8 mouse cellular contexts compared by ENCODE assay signal in the genomic region with DNA sequence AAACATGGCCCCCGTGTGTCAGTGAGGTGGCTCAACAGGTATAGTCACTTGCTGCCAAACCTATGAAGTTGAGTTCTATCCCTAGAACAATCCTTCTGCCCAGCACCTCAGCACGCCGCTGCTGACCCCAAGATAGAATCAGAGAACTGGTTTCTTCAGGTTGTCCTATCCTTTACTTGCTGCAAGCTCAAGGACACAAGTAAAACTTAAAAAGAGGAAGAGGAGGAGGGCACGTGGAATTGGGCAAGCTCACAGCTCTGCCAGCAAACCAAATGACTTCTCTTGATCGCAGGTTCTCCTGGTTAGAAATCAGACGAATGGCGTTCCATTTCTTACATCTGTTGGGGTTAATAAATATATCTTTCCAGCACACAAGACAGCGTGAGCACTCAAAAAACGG. TPM values are rescaled to one million over a fixed set of nuclear protein-coding genes. Genes with fewer than 3 reads are reported as not detected.
A peak's percentile ranks its signal among the peaks of the same experiment; 100 is the strongest.
DNase-seq lines count a peak whose midpoint lies in the region; ATAC-seq and TF ChIP-seq lines count a peak whose summit lies in the region.

No protein-coding gene starts in this region.

- ATAC-seq in kidney, embryonic 15.5 days (replicated peaks; ENCODE audit: low FRiP score) = no peak
- no peak for ATAC-seq in forebrain, embryonic 13.5 days
- ATAC-seq in liver, embryonic 16.5 days (ENCODE audit: low read depth) = no peak

- TF ChIP-seq CTCF in MEL (IDR thresholded peaks at IDR 0.05 in 2 of 3, conservative IDR thresholded peaks at IDR 0.05 in 1 of 3; ENCODE audit: control insufficient read depth in 1 of 3, insufficient read depth in 1 of 3, low read depth in 2 of 3, low read length in 3 of 3, poor library complexity in 1 of 3, severe bottlenecking in 1 of 3) = no peak

- no peak for TF ChIP-seq EP300 in MEL (IDR thresholded peaks at IDR 0.05; ENCODE audit: low read depth in 1 of 2, low read length in 2 of 2)

- no peaks in the 10 kb centered on the region for H3K27me3 ChIP-seq in kidney, embryonic 15.5 days
- H3K27me3 ChIP-seq in MEL (ENCODE audit: control insufficient read depth in 1 of 2, insufficient read depth in 2 of 2, low read length in 2 of 2) = no peaks in the 10 kb centered on the region
- no peaks in the 10 kb centered on the region for H3K27me3 ChIP-seq in forebrain, embryonic 13.5 days
- H3K27me3 ChIP-seq in liver, embryonic 16.5 days (ENCODE audit: control insufficient read depth, insufficient read depth, low read depth, low read length) = no peaks in the 10 kb centered on the region

- H3K36me3 ChIP-seq in kidney, embryonic 15.5 days = no peaks in the 10 kb centered on the region
- peaks cover 0 to 21% of the 10 kb centered on the region in 2 experiments; a peak in 2 of 4 replicates for H3K36me3 ChIP-seq in MEL (ENCODE audit: control insufficient read depth in 1 of 2, insufficient read depth in 2 of 2, low read length in 2 of 2)
- no peaks in the 10 kb centered on the region for H3K36me3 ChIP-seq in forebrain, embryonic 13.5 days (ENCODE audit: poor library complexity, severe bottlenecking)
- H3K36me3 ChIP-seq in liver, embryonic 16.5 days (ENCODE audit: control insufficient read depth, insufficient read depth) = no peaks in the 10 kb centered on the region

- peaks cover 42% of the 10 kb centered on the region for H3K4me1 ChIP-seq in kidney, embryonic 15.5 days
- peaks cover 8 to 25% of the 10 kb centered on the region in 2 experiments for H3K4me1 ChIP-seq in MEL (ENCODE audit: control insufficient read depth in 1 of 2, insufficient read depth in 2 of 2, low read length in 2 of 2)
- H3K4me1 ChIP-seq in forebrain, embryonic 13.5 days = peaks cover 12% of the 10 kb centered on the region
- peaks cover 39% of the 10 kb centered on the region for H3K4me1 ChIP-seq in liver, embryonic 16.5 days (ENCODE audit: control insufficient read depth, low read depth, low read length)

- no peak for TF ChIP-seq POLR2A in MEL (IDR thresholded peaks at IDR 0.05; ENCODE audit: control insufficient read depth in 1 of 2, insufficient read depth in 1 of 2, low read depth in 1 of 2, low read length in 2 of 2, poor library complexity in 1 of 2)

- peak overlapping the region; percentile 93 for H3K27ac ChIP-seq in kidney, embryonic 15.5 days
- peak overlapping the region; percentile 30; the same call in 1 of the 2 replicates for H3K27ac ChIP-seq in MEL (ENCODE audit: control insufficient read depth, low read depth, low read length)
- no peak overlapping the region for H3K27ac ChIP-seq in forebrain, embryonic 13.5 days
- no peak overlapping the region; the same call in 1 of the 2 replicates for H3K27ac ChIP-seq in liver, embryonic 16.5 days (ENCODE audit: low read length)

- H3K4me3 ChIP-seq in kidney, embryonic 15.5 days (replicated peaks) = peak overlapping the region; percentile 59
- H3K4me3 ChIP-seq in MEL (ENCODE audit: control insufficient read depth in 1 of 2, insufficient read depth in 1 of 2, low read depth in 2 of 2, low read length in 2 of 2) = peak overlapping the region; percentile 58 to 91; a peak in 3 of 4 replicates
- H3K4me3 ChIP-seq in forebrain, embryonic 13.5 days = no peak overlapping the region
- H3K4me3 ChIP-seq in liver, embryonic 16.5 days (ENCODE audit: low read depth, low read length) = peak overlapping the region; percentile 84

- H3K9ac ChIP-seq in kidney, embryonic 15.5 days = no peak overlapping the region
- peak overlapping the region; percentile 97 for H3K9ac ChIP-seq in MEL (ENCODE audit: control insufficient read depth, low read depth, low read length, poor library complexity, severe bottlenecking)
- H3K9ac ChIP-seq in forebrain, embryonic 13.5 days = no peak overlapping the region
- H3K9ac ChIP-seq in liver, embryonic 16.5 days (ENCODE audit: low read depth, low read length) = peak overlapping the region; percentile 87; the same call in 1 of the 2 replicates

- no peaks in the 10 kb centered on the region for H3K9me3 ChIP-seq in kidney, embryonic 15.5 days (replicated peaks)
- H3K9me3 ChIP-seq in MEL (replicated peaks; ENCODE audit: insufficient read depth, low read length) = no peaks in the 10 kb centered on the region
- no peaks in the 10 kb centered on the region for H3K9me3 ChIP-seq in forebrain, embryonic 13.5 days (replicated peaks)
- no peaks in the 10 kb centered on the region for H3K9me3 ChIP-seq in liver, embryonic 16.5 days (replicated peaks; ENCODE audit: control insufficient read depth, low read length)

- H3K4me2 ChIP-seq in kidney, embryonic 15.5 days = peak overlapping the region; percentile 73
- H3K4me2 ChIP-seq in forebrain, embryonic 13.5 days = peak overlapping the region; percentile 95
- H3K4me2 ChIP-seq in liver, embryonic 16.5 days (ENCODE audit: low read depth, low read length) = peak overlapping the region; percentile 96

- DNase-seq in kidney, adult 18-20 months = no peak
- DNase-seq in MEL (ENCODE audit: low read depth, low spot score) = peak; percentile 60
- DNase-seq in urinary bladder, postnatal 25 days (ENCODE audit: low spot score) = no peak
- DNase-seq in gastrocnemius, postnatal 10 days = no peak
- DNase-seq in gastrocnemius, postnatal 4 days (ENCODE audit: low spot score in 2 of 2) = no peak

- H3K79me2 ChIP-seq in MEL (ENCODE audit: control insufficient read depth, insufficient read depth, low read length, poor library complexity) = peaks cover 27% of the 10 kb centered on the region

- 81% methylated on average over 9 of the region's 9 CpGs for WGBS in kidney, embryonic 15.5 days
- 91% methylated on average over 9 of the region's 9 CpGs for WGBS in forebrain, embryonic 13.5 days
- WGBS in liver, embryonic 16.5 days (ENCODE audit: insufficient replicate concordance) = 61% methylated on average over 9 of the region's 9 CpGs

- no peak for TF ChIP-seq RAD21 in MEL (IDR thresholded peaks at IDR 0.05; ENCODE audit: low read depth, low read length)

TF ChIP-seq in MEL, 35 proteins besides CTCF, POLR2A, EP300 and RAD21:
- TF ChIP-seq SIN3A (IDR thresholded peaks at IDR 0.05; ENCODE audit: low read length) = no peak
- TF ChIP-seq POLR2AphosphoS5 (IDR thresholded peaks at IDR 0.05; ENCODE audit: borderline replicate concordance, low read depth, low read length) = no peak
- peak; percentile 61; the same call in 1 of the 2 replicates for TF ChIP-seq MYC (IDR thresholded peaks at IDR 0.05; ENCODE audit: low read depth, low read length)
- peak; percentile 69 for TF ChIP-seq MAX (IDR thresholded peaks at IDR 0.05; ENCODE audit: low read length)

RNA-seq across cellular contexts. Expression of a gene that starts 0.7 kb away (rescaled TPM):
- 17.1 and 18.4 TPM in 2 replicates for polyA plus RNA-seq in kidney, embryonic 15.5 days (2015; fragmentation: Nextera tagmentation; extraction: Ambion mirVana)
- total RNA-seq in MEL (2012; rRNA removed) = 43.1 and 58.6 TPM in 2 replicates
- 1,000 to 10,000 TPM in 1 of 2 experiments, 10 to 100 TPM in 1; 83.0 to 1,097 TPM for polyA plus RNA-seq in MEL (2012; ENCODE audit: insufficient read depth in 1 of 2, insufficient read length in 2 of 2, low read depth in 1 of 2, low replicate concordance in 2 of 2, missing spikeins in 1 of 2)
- polyA plus RNA-seq in forebrain, embryonic 13.5 days (2015; fragmentation: Nextera tagmentation; extraction: Ambion mirVana) = 5.2 and 6.4 TPM in 2 replicates
- polyA plus RNA-seq in liver, embryonic 16.5 days (2015; fragmentation: Nextera tagmentation; extraction: Ambion mirVana) = 18.5 and 19.5 TPM in 2 replicates
- 1 to 10 TPM; 4.7 to 4.8 TPM for total RNA-seq in gastrocnemius, postnatal 10 days (2021)
- 10 to 100 TPM in 1 of 2 experiments, 1 to 10 TPM in 1; 9.1 to 10.1 TPM for total RNA-seq in gastrocnemius, postnatal 4 days (2021)

Comparison
In these comparisons a context has a peak if more than half of its experiments do, and no peak if none do; other contexts are left out.
1. H3K27ac ChIP-seq: peak in kidney, embryonic 15.5 days (single experiment) and MEL (single experiment); none in forebrain, embryonic 13.5 days (single experiment) and liver, embryonic 16.5 days (single experiment).
2. H3K9ac ChIP-seq: peak in MEL (single experiment) and liver, embryonic 16.5 days (single experiment); none in kidney, embryonic 15.5 days (single experiment) and forebrain, embryonic 13.5 days (single experiment).
3. Peak in every context shown above with its lines, with median percentiles within 50 percentile points of each other: H3K4me2 ChIP-seq.